Mouse (Mus musculus) lung, postnatal 0 days (tissue): ENCODE results near the gene Sipa1l3.

Experiments
- CTCF ChIP-seq: IDR thresholded peaks from 2 replicates; pipeline ENCODE4 v1.5.1; 2016; ENCODE audit warnings: antibody characterized with exemption, mild to moderate bottlenecking
- EP300 ChIP-seq: IDR thresholded peaks from 2 replicates; pipeline ENCODE4 v1.6.1; 2016; ENCODE audit warnings: antibody characterized with exemption, mild to moderate bottlenecking, control low read depth

GRCm38 (mm10) chr7:29294111-29294761 lies 224.2 kb downstream of the Sipa1l3 start:
- no peak for TF ChIP-seq CTCF
- TF ChIP-seq EP300: no peak
